Mouse (Mus musculus) lung, postnatal 0 days (tissue): ENCODE results near the gene Alk.

ENCODE experiments used
- CTCF ChIP-seq: IDR thresholded peaks from 2 replicates; pipeline ENCODE4 v1.5.1; 2016; ENCODE audit warnings: antibody characterized with exemption, mild to moderate bottlenecking
- EP300 ChIP-seq: IDR thresholded peaks from 2 replicates; pipeline ENCODE4 v1.6.1; 2016; ENCODE audit warnings: antibody characterized with exemption, mild to moderate bottlenecking, control low read depth

DNA sequence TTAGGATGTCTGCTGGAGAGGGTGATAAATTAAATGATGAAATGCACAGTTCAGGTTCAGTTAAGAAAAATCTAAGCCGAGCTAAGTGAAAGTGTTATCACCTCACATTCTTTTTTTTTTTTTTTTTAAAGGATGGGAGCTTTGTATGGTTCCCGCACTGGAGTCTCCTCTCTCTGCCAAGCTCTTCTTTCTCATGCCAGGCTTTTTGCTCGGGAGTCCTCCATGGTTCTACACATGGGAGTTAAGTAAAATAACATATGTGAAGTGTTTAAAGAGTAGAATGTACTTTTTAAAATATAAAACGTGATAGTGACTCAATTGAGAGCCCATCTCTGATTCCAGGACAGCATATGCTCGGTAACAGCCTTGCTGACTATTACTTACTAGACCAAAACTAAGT is 436.3 kb downstream of the Alk start:
- TF ChIP-seq CTCF (no peak), EP300 (no peak)
